Mouse (Mus musculus) naive thymus-derived CD4-positive, alpha-beta T cell, adult 5 months (primary cell): ENCODE results near the gene Gprc5d. TPM values are rescaled to one million over a fixed set of nuclear protein-coding genes. Genes with fewer than 3 reads are reported as not detected.

Experiments
- polyA plus RNA-seq: library from polyadenylated mRNA; unstranded; fragments of 100-300 nt; shearing (Covaris generic); gene quantifications from one replicate; pipeline ENCODE4 v1.2.1, GENCODE M21; 2017

Gene Gprc5d
- polyA plus RNA-seq, result not detected

DNA sequence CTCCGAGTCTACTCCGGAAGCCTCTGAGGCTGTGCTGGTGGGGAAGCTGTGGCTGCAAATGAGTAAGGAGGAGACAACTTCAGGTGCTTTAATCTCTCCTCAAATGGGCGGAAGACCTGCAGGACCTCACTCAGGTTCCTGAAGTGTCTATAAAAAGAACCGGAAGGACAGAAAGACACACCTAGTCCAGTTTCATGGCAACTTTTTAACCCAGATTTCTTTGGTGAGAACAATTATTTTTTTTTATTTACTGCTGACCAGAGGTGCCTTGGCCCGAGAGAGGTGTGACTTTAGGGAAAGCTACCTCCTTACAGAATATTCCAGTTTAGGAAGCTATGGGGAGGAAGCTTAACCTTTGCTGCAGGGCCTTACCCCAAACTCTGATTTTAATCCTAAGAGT, at the start of gene Gprc5d:
TSS of gene Gprc5d (minus strand) at position 101 of the 400 bp plus-strand sequence.

DNA sequence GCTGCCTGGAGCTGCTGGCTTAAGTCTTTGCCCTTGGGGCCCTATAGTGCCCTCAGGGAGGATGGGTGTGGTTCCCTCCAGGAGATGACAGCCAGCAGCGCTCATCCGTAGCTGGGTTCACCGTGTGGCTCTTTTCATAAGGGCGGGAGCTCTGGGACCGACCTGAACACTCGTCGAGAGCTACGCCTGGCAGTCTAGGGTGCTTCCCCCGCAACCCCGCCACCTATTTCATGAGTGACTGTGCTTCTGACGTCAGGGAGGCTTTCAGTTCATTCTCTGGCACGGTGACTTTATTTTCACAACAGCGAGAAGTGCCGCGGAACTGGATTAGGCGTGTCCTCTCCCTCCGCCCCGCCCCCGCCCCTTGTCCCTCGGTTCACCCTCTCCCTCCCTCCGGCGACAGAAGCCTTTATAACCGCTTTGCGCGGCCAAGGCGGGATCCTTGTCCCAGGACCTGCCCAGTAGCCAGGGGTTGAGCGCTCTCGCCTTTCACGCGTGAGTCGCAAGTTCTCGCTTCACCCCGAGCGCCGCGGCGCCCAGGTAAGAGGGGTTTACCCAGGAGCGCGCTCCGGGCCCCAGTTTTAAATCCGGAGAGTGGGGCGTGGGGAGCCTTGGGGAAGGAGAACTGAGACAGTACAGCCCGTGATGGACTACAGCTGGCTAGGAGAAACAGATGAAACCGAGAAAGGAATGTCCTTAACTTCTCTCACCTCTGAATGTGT, 52.7 kb downstream of the Gprc5d start, which contains the start of gene Gprc5a:
TSS of gene Gprc5a (plus strand) at position 416 of the 722 bp plus-strand sequence.

Other genes starting within 250 kb of the Gprc5d start
- gene Gpr19, start 219.7 kb downstream of the Gprc5d start, polyA plus RNA-seq, result 7.9 TPM
- 77.3 TPM for gene Cdkn1b, start 197.9 kb downstream of the Gprc5d start, polyA plus RNA-seq
- gene Apold1, start 136.6 kb downstream of the Gprc5d start, polyA plus RNA-seq, result not detected
- 162 TPM for gene Ddx47, start 106.7 kb downstream of the Gprc5d start, polyA plus RNA-seq
- gene Gprc5a, start 52.6 kb downstream of the Gprc5d start, polyA plus RNA-seq, result 1.3 TPM
- 20.6 TPM for gene Fam234b, start 79.7 kb upstream of the Gprc5d start, polyA plus RNA-seq
- gene Hebp1, start 79.7 kb upstream of the Gprc5d start, polyA plus RNA-seq, result not detected
- not detected for gene Gsg1, start 136.1 kb upstream of the Gprc5d start, polyA plus RNA-seq
- not detected for gene Pbp2, start 192.1 kb upstream of the Gprc5d start, polyA plus RNA-seq
- 0.50 TPM for gene Emp1, start 244.3 kb upstream of the Gprc5d start, polyA plus RNA-seq